Mouse (Mus musculus): ENCODE measurements at regions not wholly inside any gene's neighbourhood (a gene's known extent, or its start where the extent isn't known, plus 50 kb on each side); places are given as distances from the start of the nearest gene placed in this dataset.

DNA sequence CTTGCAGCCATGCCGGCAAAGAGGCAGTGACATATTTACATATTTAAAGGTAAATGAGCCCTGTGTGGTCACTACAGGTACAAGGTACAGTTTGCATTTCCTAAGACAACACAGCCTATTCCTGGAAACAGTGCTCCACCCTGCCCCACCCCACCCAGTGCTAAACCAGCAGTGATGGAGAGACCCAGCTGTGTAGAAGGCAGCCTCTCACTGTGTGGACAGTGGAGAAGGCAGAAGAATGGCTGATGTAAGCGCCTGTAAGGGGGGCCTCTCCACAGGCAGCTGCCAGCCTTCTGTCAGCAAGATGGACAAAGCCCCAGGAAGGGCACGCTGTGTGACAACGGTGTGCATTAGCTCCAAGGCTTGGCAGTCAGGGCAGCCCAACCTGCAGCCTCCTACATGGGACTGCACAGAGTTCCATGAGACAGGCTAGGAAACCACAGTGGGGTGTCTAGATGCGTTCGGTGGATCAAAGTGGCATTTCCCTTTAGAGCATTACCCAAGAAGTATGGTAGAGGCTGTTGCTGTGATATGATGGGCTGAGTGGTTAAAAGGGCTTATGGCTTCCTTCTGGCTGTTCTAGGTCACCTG lies 249.2 kb upstream of the Cdh4 start:
- no peak for TF ChIP-seq POLR2A (IDR thresholded peaks at IDR 0.05; ENCODE audit: extremely low read depth, insufficient read depth, low read length)
- no peak for TF ChIP-seq CTCF (IDR thresholded peaks at IDR 0.05; ENCODE audit: low read depth, low read length)

All from liver, adult 2 months (tissue).